Mouse (Mus musculus) Patski (cell line): Measurements from ENCODE around the gene Selplg. TPM values are rescaled to one million over a fixed set of nuclear protein-coding genes. Genes with fewer than 3 reads are reported as not detected.
A peak's percentile ranks its signal among the peaks of the same experiment; 100 is the strongest.

Experiments
- ATAC-seq: fragments of 100-300 bp; one replicate; pipeline ENCODE4 v1.8.0; 2021
- CTCF ChIA-PET: fragments of 350-600 bp; sonication (Branson Sonifier 250); formaldehyde crosslinking; loops from one replicate; lab custom pipeline; 2022; ENCODE audit warnings: inconsistent platforms; lab: Charles Lee
- POLR2A ChIA-PET: fragments of 350-600 bp; sonication (Branson Sonifier 250); formaldehyde crosslinking; loops from one replicate; lab custom pipeline; 2022; ENCODE audit warnings: antibody characterized with exemption, inconsistent platforms; lab: Charles Lee
- DNase-seq: peaks from one replicate; pipeline ENCODE4 v3.0.0-alpha.2; 2011; ENCODE audit warnings: low read depth, low spot score
- H3K27me3 ChIP-seq: fragments of 371-371 bp; one replicate; pipeline ENCODE4 v1.5.1; 2021
- CTCF ChIP-seq: fragments of 100-300 bp; IDR thresholded peaks from one replicate; pipeline ENCODE4 v1.5.1; 2021
- in situ Hi-C: fragments of 300-500 bp; cut with MboI; formaldehyde crosslinking; loops from 3 replicates; pipeline ENCODE4 v1.11.1; 2018; ENCODE audit warnings: low pct_unique_long_range_greater_than_20kb, mixed read lengths
- polyA plus RNA-seq: library from polyadenylated mRNA; unstranded; gene quantifications from one replicate; pipeline ENCODE4 v1.2.3, GENCODE M21; 2021

Gene Selplg
- polyA plus RNA-seq, 1 experiment from 2014 or later = 0.04 TPM

- CTCF ChIA-PET = no interaction called here
- TF ChIP-seq CTCF = no peak
- DNase-seq = no peak
- H3K27me3 ChIP-seq = no peaks in the 10 kb centered on the region
- ATAC-seq = no peak
- POLR2A ChIA-PET = no interaction called here
- in situ Hi-C loops = no loop called here
These were observed 24.2 kb upstream of the Selplg start for GRCm38 (mm10) chr5:113856631-113857030.

GRCm38 (mm10) chr5:113855696-113856095 lies 23.3 kb upstream of the Selplg start:
- no peak for TF ChIP-seq CTCF
- ATAC-seq (no peak), DNase-seq (no peak)
- ChIA-PET CTCF (interaction anchor here (0.9 to 2.0 kb wide), 7 partner anchors 44 to 99 kb away, joined by 3 to 9 read pairs (median 4); partner anchors contain the start of gene Coro1c), POLR2A (no interaction called here)
- H3K27me3 ChIP-seq = no peaks in the 10 kb centered on the region
- in situ Hi-C loops = no loop called here

- no peak for TF ChIP-seq CTCF
- ChIA-PET CTCF (interaction anchor here (1.0 to 2.0 kb wide), 13 partner anchors 19 to 100 kb away, joined by 3 to 9 read pairs (median 4); partner anchors contain the start of gene Coro1c), POLR2A (interaction anchor here (0.6 kb wide), 1 partner anchor 73 kb away, joined by 3 read pairs; no protein-coding TSS in a partner anchor)
- no peaks in the 10 kb centered on the region for H3K27me3 ChIP-seq
- in situ Hi-C loops = no loop called here
- DNase-seq (no peak), ATAC-seq (no peak)
These were observed 22.7 kb upstream of the Selplg start for GRCm38 (mm10) chr5:113855117-113855516.

GRCm38 (mm10) chr5:113854494-113854893 lies 22.1 kb upstream of the Selplg start:
- ATAC-seq = peak; percentile 27
- ChIA-PET CTCF (interaction anchor here (1.0 to 2.0 kb wide), 13 partner anchors 10 to 100 kb away, joined by 3 to 9 read pairs (median 4); partner anchors contain the start of gene Coro1c), POLR2A (interaction anchor here (1.2 kb wide), 1 partner anchor 53 kb away, joined by 3 read pairs; no protein-coding TSS in a partner anchor)
- no peak for TF ChIP-seq CTCF
- no peaks in the 10 kb centered on the region for H3K27me3 ChIP-seq
- DNase-seq = no peak
- in situ Hi-C loops = loop anchor here (5.0 kb wide), 2 partner anchors 78 to 193 kb away; no protein-coding TSS in a partner anchor

GRCm38 (mm10) chr5:113853541-113853940 lies 21.1 kb upstream of the Selplg start:
- H3K27me3 ChIP-seq = no peaks in the 10 kb centered on the region
- in situ Hi-C loops = loop anchor here (5.0 kb wide), 2 partner anchors 79 to 194 kb away; no protein-coding TSS in a partner anchor
- ATAC-seq (no peak), DNase-seq (no peak)
- TF ChIP-seq CTCF = no peak
- ChIA-PET POLR2A (interaction anchor here (1.2 kb wide), 1 partner anchor 54 kb away, joined by 3 read pairs; no protein-coding TSS in a partner anchor), CTCF (interaction anchor here (1.1 to 2.0 kb wide), 11 partner anchors 9 to 199 kb away, joined by 3 to 7 read pairs (median 4); partner anchors contain the start of gene Coro1c)

- DNase-seq = no peak
- TF ChIP-seq CTCF = no peak
- ATAC-seq = no peak
- no peaks in the 10 kb centered on the region for H3K27me3 ChIP-seq
- in situ Hi-C loops = loop anchor here (5.0 kb wide), 2 partner anchors 80 to 195 kb away; no protein-coding TSS in a partner anchor
- CTCF ChIA-PET = interaction anchor here (1.4 kb wide), 2 partner anchors 10 to 100 kb away, joined by 3 to 4 read pairs; no protein-coding TSS in a partner anchor
- POLR2A ChIA-PET = no interaction called here
These were observed 20.0 kb upstream of the Selplg start for GRCm38 (mm10) chr5:113852463-113852862.

GRCm38 (mm10) chr5:113850680-113851230 lies 18.3 kb upstream of the Selplg start:
- POLR2A ChIA-PET = no interaction called here
- TF ChIP-seq CTCF = no peak
- DNase-seq = no peak
- no peaks in the 10 kb centered on the region for H3K27me3 ChIP-seq
- CTCF ChIA-PET = interaction anchor here (1.3 to 1.6 kb wide), 3 partner anchors 12 to 103 kb away, joined by 3 to 4 read pairs (median 4); no protein-coding TSS in a partner anchor
- ATAC-seq = no peak
- in situ Hi-C loops = loop anchor here (5.0 kb wide), 2 partner anchors 82 to 197 kb away; no protein-coding TSS in a partner anchor

GRCm38 (mm10) chr5:113847636-113848035 lies 15.2 kb upstream of the Selplg start:
- ChIA-PET CTCF (interaction anchor here (1.2 kb wide), 1 partner anchor 105 kb away, joined by 3 read pairs; no protein-coding TSS in a partner anchor), POLR2A (no interaction called here)
- no peak for ATAC-seq
- in situ Hi-C loops = no loop called here
- no peak for TF ChIP-seq CTCF
- no peaks in the 10 kb centered on the region for H3K27me3 ChIP-seq
- DNase-seq = no peak

GRCm38 (mm10) chr5:113846656-113847055 lies 14.2 kb upstream of the Selplg start:
- no peaks in the 10 kb centered on the region for H3K27me3 ChIP-seq
- in situ Hi-C loops = no loop called here
- TF ChIP-seq CTCF = no peak
- CTCF ChIA-PET = interaction anchor here (1.1 kb wide), 1 partner anchor 62 kb away, joined by 3 read pairs; the partner anchor contains the start of gene Coro1c
- POLR2A ChIA-PET = interaction anchor here (0.5 kb wide), 1 partner anchor 11 kb away, joined by 3 read pairs; no protein-coding TSS in a partner anchor
- ATAC-seq (no peak), DNase-seq (no peak)

- H3K27me3 ChIP-seq = no peaks in the 10 kb centered on the region
- TF ChIP-seq CTCF = no peak
- in situ Hi-C loops = no loop called here
- CTCF ChIA-PET = interaction anchor here (1.1 to 1.5 kb wide), 2 partner anchors 63 to 88 kb away, joined by 3 to 4 read pairs; partner anchors contain the start of gene Coro1c
- DNase-seq = no peak
- no peak for ATAC-seq
- POLR2A ChIA-PET = no interaction called here
These were observed 13.2 kb upstream of the Selplg start for GRCm38 (mm10) chr5:113845627-113846026.
